Mouse (Mus musculus) gastrocnemius, adult 2 months (tissue): ENCODE results near the gene Ildr2. TPM values are rescaled to one million over a fixed set of nuclear protein-coding genes. Genes with fewer than 3 reads are reported as not detected.

Experiments used
- DNase-seq: peaks from one replicate; pipeline ENCODE4 v3.0.0; 2022
- H3K27ac ChIP-seq: fragments of 200-600 bp; 2 replicates; pipeline ENCODE4 v1.8.1; 2022; ENCODE audit warnings: mild to moderate bottlenecking
- H3K4me3 ChIP-seq: fragments of 200-600 bp; 2 replicates; pipeline ENCODE4 v1.8.1; 2022; ENCODE audit warnings: mild to moderate bottlenecking, moderate library complexity
- CTCF ChIP-seq: fragments of 200-600 bp; IDR thresholded peaks from 2 replicates; pipeline ENCODE4 v1.8.1; 2022; ENCODE audit warnings: antibody characterized with exemption, mild to moderate bottlenecking, moderate library complexity
- intact Hi-C: fragments of 180-260 bp; cut with DNase I; formaldehyde crosslinking; loops from one replicate; pipeline ENCODE4 v1.15.1; 2025
- total RNA-seq, 2 experiments: library from RNA; stranded (reverse); gene quantifications; 2 replicates each; pipeline ENCODE4 v1.2.3; 2021

The Ildr2 gene
- total RNA-seq, 2 experiments from 2014 or later: 1.3 to 2.5 TPM

GRCm38 (mm10) chr1:166293086-166293485 is 39.1 kb downstream of the Ildr2 start:
- Histone ChIP-seq H3K4me3 (no peak overlapping the region), H3K27ac (no peak overlapping the region)
- no peak for TF ChIP-seq CTCF
- intact Hi-C loops: no loop called here
- no peak for DNase-seq

- H3K4me3 ChIP-seq: no peak overlapping the region
- intact Hi-C loops: no loop called here
- DNase-seq: no peak
- H3K27ac ChIP-seq: no peak overlapping the region
- no peak for TF ChIP-seq CTCF
Measured at GRCm38 (mm10) chr1:166295548-166295947, 41.6 kb downstream of the Ildr2 start.

GRCm38 (mm10) chr1:166296371-166296770 is 42.4 kb downstream of the Ildr2 start:
- Histone ChIP-seq H3K4me3 (no peak overlapping the region), H3K27ac (no peak overlapping the region)
- DNase-seq: no peak
- intact Hi-C loops: no loop called here
- no peak for TF ChIP-seq CTCF

- no peak for TF ChIP-seq CTCF
- no peak for DNase-seq
- Histone ChIP-seq H3K27ac (no peak overlapping the region), H3K4me3 (no peak overlapping the region)
- intact Hi-C loops: no loop called here
Measured at GRCm38 (mm10) chr1:166296971-166297370, 43.0 kb downstream of the Ildr2 start.

GRCm38 (mm10) chr1:166297499-166298111 is 43.7 kb downstream of the Ildr2 start:
- no peak for DNase-seq
- no peak for TF ChIP-seq CTCF
- H3K27ac ChIP-seq: no peak overlapping the region
- intact Hi-C loops: no loop called here
- H3K4me3 ChIP-seq: no peak overlapping the region

- TF ChIP-seq CTCF: no peak
- Histone ChIP-seq H3K4me3 (no peak overlapping the region), H3K27ac (no peak overlapping the region)
- no peak for DNase-seq
- intact Hi-C loops: no loop called here
Measured at GRCm38 (mm10) chr1:166298884-166299283, 44.9 kb downstream of the Ildr2 start.

GRCm38 (mm10) chr1:166299821-166300220 is 45.9 kb downstream of the Ildr2 start:
- intact Hi-C loops: no loop called here
- no peak for TF ChIP-seq CTCF
- no peak overlapping the region for H3K27ac ChIP-seq
- H3K4me3 ChIP-seq: no peak overlapping the region
- no peak for DNase-seq

- TF ChIP-seq CTCF: no peak
- Histone ChIP-seq H3K27ac (no peak overlapping the region), H3K4me3 (no peak overlapping the region)
- DNase-seq: no peak
- intact Hi-C loops: no loop called here
Measured at GRCm38 (mm10) chr1:166300526-166300925, 46.6 kb downstream of the Ildr2 start.

- Histone ChIP-seq H3K27ac (no peak overlapping the region), H3K4me3 (no peak overlapping the region)
- DNase-seq: no peak
- no peak for TF ChIP-seq CTCF
- intact Hi-C loops: no loop called here
Measured at GRCm38 (mm10) chr1:166304352-166305240, 50.7 kb downstream of the Ildr2 start.

GRCm38 (mm10) chr1:166308471-166308850 is 54.5 kb downstream of the Ildr2 start:
- Histone ChIP-seq H3K27ac (no peak overlapping the region), H3K4me3 (peak overlapping the region; percentile 67)
- TF ChIP-seq CTCF: no peak
- DNase-seq: no peak
- intact Hi-C loops: no loop called here

GRCm38 (mm10) chr1:166308851-166309715 is 55.1 kb downstream of the Ildr2 start:
- TF ChIP-seq CTCF: no peak
- Histone ChIP-seq H3K27ac (no peak overlapping the region), H3K4me3 (peak overlapping the region; percentile 67)
- intact Hi-C loops: no loop called here
- DNase-seq: peak; percentile 50

GRCm38 (mm10) chr1:166311151-166311550 is 57.2 kb downstream of the Ildr2 start:
- Histone ChIP-seq H3K27ac (no peak overlapping the region), H3K4me3 (no peak overlapping the region)
- no peak for TF ChIP-seq CTCF
- DNase-seq: no peak
- intact Hi-C loops: no loop called here

GRCm38 (mm10) chr1:166313637-166314036 is 59.7 kb downstream of the Ildr2 start:
- intact Hi-C loops: no loop called here
- H3K27ac ChIP-seq: no peak overlapping the region
- no peak for DNase-seq

More at GRCm38 (mm10) chr1:166313637-166314036, 59.7 kb downstream of the Ildr2 start:
- H3K4me3 ChIP-seq: no peak overlapping the region
- TF ChIP-seq CTCF: no peak
